8 mouse cellular contexts compared by ENCODE assay signal in the genomic region with DNA sequence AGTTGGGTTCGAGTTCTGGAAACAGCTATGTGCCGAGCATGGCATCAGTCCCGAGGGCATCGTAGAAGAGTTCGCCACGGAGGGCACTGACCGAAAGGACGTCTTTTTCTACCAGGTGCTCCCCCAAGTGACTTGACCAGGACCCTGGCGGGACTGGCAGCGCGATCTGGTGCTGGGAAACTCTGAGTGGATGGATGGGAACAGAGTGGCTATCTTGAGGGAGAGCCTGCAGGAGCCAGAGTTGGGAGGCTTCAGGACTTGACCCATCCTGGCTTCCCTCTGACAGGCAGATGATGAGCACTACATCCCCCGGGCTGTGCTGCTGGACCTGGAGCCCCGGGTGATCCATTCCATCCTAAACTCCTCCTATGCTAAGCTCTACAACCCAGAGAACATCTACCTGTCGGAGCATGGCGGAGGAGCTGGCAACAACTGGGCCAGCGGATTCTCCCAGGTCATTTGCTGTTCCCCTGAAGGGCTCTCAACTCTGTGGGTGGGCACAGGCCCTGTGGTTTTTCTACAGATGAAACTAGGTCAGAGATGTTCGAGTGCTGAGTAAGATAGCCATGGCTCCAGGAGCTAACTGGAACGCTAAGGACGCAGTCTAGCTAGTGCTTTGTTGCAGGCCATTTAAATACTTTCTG. TPM values are rescaled to one million over a fixed set of nuclear protein-coding genes. Genes with fewer than 3 reads are reported as not detected.
DNase-seq lines count a peak whose midpoint lies in the region; ATAC-seq and TF ChIP-seq lines count a peak whose summit lies in the region.

No protein-coding gene starts in this region.

- TF ChIP-seq CTCF in bone marrow, adult 2 months (IDR thresholded peaks at IDR 0.05; ENCODE audit: control insufficient read depth, insufficient read depth, low read length): no peak

- peak overlapping the region; percentile 89 for H3K27ac ChIP-seq in kidney, embryonic 14.5 days (ENCODE audit: low read depth, low read length)
- H3K27ac ChIP-seq in bone marrow, adult 2 months (ENCODE audit: control insufficient read depth, insufficient read depth, low read depth, low read length, poor library complexity): peak overlapping the region; percentile 92; the same call in 1 of the 2 replicates
- H3K27ac ChIP-seq in forebrain, embryonic 15.5 days (replicated peaks): peak overlapping the region; percentile 89
- H3K27ac ChIP-seq in macrophage: peak overlapping the region; percentile 62

- H3K9ac ChIP-seq in kidney, embryonic 14.5 days (ENCODE audit: low read depth, low read length): peak overlapping the region; percentile 86
- H3K9ac ChIP-seq in forebrain, embryonic 15.5 days (replicated peaks): peak overlapping the region; percentile 80

- peaks cover 47% of the 10 kb centered on the region for H3K79me2 ChIP-seq in macrophage (ENCODE audit: inconsistent target)

- peaks cover 34% of the 10 kb centered on the region; the same call in 1 of the 2 replicates for H3K36me3 ChIP-seq in kidney, embryonic 14.5 days (ENCODE audit: control insufficient read depth, insufficient read depth, low read length)
- peaks cover 17% of the 10 kb centered on the region for H3K36me3 ChIP-seq in forebrain, embryonic 15.5 days
- H3K36me3 ChIP-seq in macrophage (ENCODE audit: inconsistent target): peaks cover 16% of the 10 kb centered on the region; the same call in 1 of the 2 replicates

- WGBS in kidney, embryonic 14.5 days: 23% methylated on average over 19 of the region's 19 CpGs
- WGBS in bone marrow, adult 2 months: 25% methylated on average over 19 of the region's 19 CpGs
- 20% methylated on average over 19 of the region's 19 CpGs for WGBS in forebrain, embryonic 15.5 days
- 32% methylated on average over 19 of the region's 19 CpGs for WGBS in macrophage (ENCODE audit: missing documents)

- peaks cover 18% of the 10 kb centered on the region for H3K4me1 ChIP-seq in kidney, embryonic 14.5 days (ENCODE audit: control insufficient read depth, insufficient read depth, low read length)
- H3K4me1 ChIP-seq in bone marrow, adult 2 months (ENCODE audit: control insufficient read depth, insufficient read depth, low read length): no peaks in the 10 kb centered on the region; the same call in 1 of the 2 replicates
- peaks cover 41% of the 10 kb centered on the region for H3K4me1 ChIP-seq in forebrain, embryonic 15.5 days

- DNase-seq in kidney, postnatal 25 days: no peak
- DNase-seq in embryo, embryonic 10.5 days (ENCODE audit: low spot score): no peak
- DNase-seq in adrenal gland, adult 2 months: no peak
- no peak for DNase-seq in embryo, embryonic 10 days (ENCODE audit: low spot score)

- H3K4me2 ChIP-seq in kidney, embryonic 14.5 days (replicated peaks; ENCODE audit: low read depth, low read length): peak overlapping the region; percentile 97
- peak overlapping the region; percentile 93 for H3K4me2 ChIP-seq in forebrain, embryonic 15.5 days (replicated peaks)

- no peak for ATAC-seq in kidney, embryonic 14.5 days (ENCODE audit: low FRiP score, low TSS enrichment)
- ATAC-seq in forebrain, embryonic 15.5 days (replicated peaks): no peak

- no peaks in the 10 kb centered on the region for H3K27me3 ChIP-seq in kidney, embryonic 14.5 days (ENCODE audit: control insufficient read depth, insufficient read depth, low read length)
- H3K27me3 ChIP-seq in forebrain, embryonic 15.5 days: no peaks in the 10 kb centered on the region

- H3K4me3 ChIP-seq in kidney, embryonic 14.5 days (ENCODE audit: low read length): peak overlapping the region; percentile 89
- peak overlapping the region; percentile 82 for H3K4me3 ChIP-seq in bone marrow, adult 2 months (replicated peaks; ENCODE audit: control insufficient read depth, low read depth, low read length)
- H3K4me3 ChIP-seq in forebrain, embryonic 15.5 days: peak overlapping the region; percentile 74
- peak overlapping the region; percentile 80 for H3K4me3 ChIP-seq in macrophage (ENCODE audit: inconsistent target)

- TF ChIP-seq POLR2A in bone marrow, adult 2 months (IDR thresholded peaks at IDR 0.05; ENCODE audit: borderline replicate concordance, control insufficient read depth, low read depth, low read length): no peak

- H3K9me3 ChIP-seq in kidney, embryonic 14.5 days (ENCODE audit: control insufficient read depth, low read length): no peaks in the 10 kb centered on the region
- H3K9me3 ChIP-seq in forebrain, embryonic 15.5 days: no peaks in the 10 kb centered on the region

RNA-seq across cellular contexts. Expression of gene Tubg1, which starts 0.9 kb away (rescaled TPM):
- polyA plus RNA-seq in kidney, embryonic 14.5 days (2014; fragmentation: Nextera tagmentation; extraction: Ambion mirVana): 81.9 and 95.4 TPM in 2 replicates
- polyA plus RNA-seq in bone marrow, adult 2 months (2011; ENCODE audit: insufficient read depth, insufficient read length, low replicate concordance, missing spikeins): 12.3 and 16.4 TPM in 2 replicates
- 96.1 and 97.7 TPM in 2 replicates for polyA plus RNA-seq in forebrain, embryonic 15.5 days (2015; fragmentation: Nextera tagmentation; extraction: Ambion mirVana)
- 1 to 10 TPM in 17 of 26 experiments, under 1 TPM in 8, not detected in 1; 0.50 to 8.3 (median 2.8) TPM for total RNA-seq in macrophage (2018; cell fraction: chromatin; rRNA removed)
- 10 to 100 TPM in 19 of 26 experiments, 1 to 10 TPM in 7; 5.5 to 19.4 (median 11.8) TPM for total RNA-seq in macrophage (2018; cell fraction: cytosol; rRNA removed)
- 1 to 10 TPM; 1.0 to 9.5 (median 3.0) TPM for total RNA-seq in macrophage (2018; cell fraction: nucleus; rRNA removed)
- polyA plus RNA-seq in macrophage (2018): 10.9 to 24.7 TPM (median 23.0 TPM) in 3 replicates
- total RNA-seq in adrenal gland, adult 2 months (2021): 10 to 100 TPM; 42.9 to 43.0 TPM
- 15.2 and 42.7 TPM in 2 replicates for polyA plus RNA-seq in adrenal gland, adult 2 months (2012; rRNA removed)

RNA-seq across cellular contexts. Expression of gene Retreg3, which starts 1.0 kb away (rescaled TPM):
- polyA plus RNA-seq in kidney, embryonic 14.5 days (2014; fragmentation: Nextera tagmentation; extraction: Ambion mirVana): 10.5 and 14.0 TPM in 2 replicates
- 34.4 and 49.4 TPM in 2 replicates for polyA plus RNA-seq in bone marrow, adult 2 months (2011; ENCODE audit: insufficient read depth, insufficient read length, low replicate concordance, missing spikeins)
- 25.1 and 27.7 TPM in 2 replicates for polyA plus RNA-seq in forebrain, embryonic 15.5 days (2015; fragmentation: Nextera tagmentation; extraction: Ambion mirVana)
- 10 to 100 TPM in 24 of 26 experiments, 1 to 10 TPM in 2; 9.4 to 45.9 (median 27.7) TPM for total RNA-seq in macrophage (2018; cell fraction: chromatin; rRNA removed)
- 10 to 100 TPM; 38.7 to 73.9 (median 62.2) TPM for total RNA-seq in macrophage (2018; cell fraction: cytosol; rRNA removed)
- total RNA-seq in macrophage (2018; cell fraction: nucleus; rRNA removed): 10 to 100 TPM; 19.5 to 79.0 (median 54.6) TPM
- 38.2 to 59.4 TPM (median 44.0 TPM) in 3 replicates for polyA plus RNA-seq in macrophage (2018)
- total RNA-seq in adrenal gland, adult 2 months (2021): 10 to 100 TPM; 50.7 to 50.9 TPM
- polyA plus RNA-seq in adrenal gland, adult 2 months (2012; rRNA removed): 41.7 and 46.9 TPM in 2 replicates

RNA-seq across cellular contexts. Expression of gene Psmc3ip, which starts 25.4 kb away (rescaled TPM):
- 52.0 and 61.8 TPM in 2 replicates for polyA plus RNA-seq in kidney, embryonic 14.5 days (2014; fragmentation: Nextera tagmentation; extraction: Ambion mirVana)
- polyA plus RNA-seq in bone marrow, adult 2 months (2011; ENCODE audit: insufficient read depth, insufficient read length, low replicate concordance, missing spikeins): 12.6 and 14.3 TPM in 2 replicates
- polyA plus RNA-seq in forebrain, embryonic 15.5 days (2015; fragmentation: Nextera tagmentation; extraction: Ambion mirVana): 40.5 and 45.0 TPM in 2 replicates
- total RNA-seq in macrophage (2018; cell fraction: chromatin; rRNA removed): 1 to 10 TPM in 19 of 26 experiments, under 1 TPM in 5, not detected in 2; 0.49 to 4.5 (median 2.4) TPM
- total RNA-seq in macrophage (2018; cell fraction: cytosol; rRNA removed): 1 to 10 TPM in 22 of 26 experiments, under 1 TPM in 4; 0.62 to 3.1 (median 1.5) TPM
- 1 to 10 TPM in 11 of 26 experiments, under 1 TPM in 11, not detected in 4; 0.49 to 9.9 (median 1.0) TPM for total RNA-seq in macrophage (2018; cell fraction: nucleus; rRNA removed)
- polyA plus RNA-seq in macrophage (2018): 0.90 to 14.7 TPM (median 3.7 TPM) in 3 replicates
- total RNA-seq in adrenal gland, adult 2 months (2021): 1 to 10 TPM; 3.6 to 5.9 TPM
- polyA plus RNA-seq in adrenal gland, adult 2 months (2012; rRNA removed): 0.38 and 0.71 TPM in 2 replicates

RNA-seq across cellular contexts. Expression of gene Mlx, which starts 33.6 kb away (rescaled TPM):
- 39.7 and 48.7 TPM in 2 replicates for polyA plus RNA-seq in kidney, embryonic 14.5 days (2014; fragmentation: Nextera tagmentation; extraction: Ambion mirVana)
- polyA plus RNA-seq in bone marrow, adult 2 months (2011; ENCODE audit: insufficient read depth, insufficient read length, low replicate concordance, missing spikeins): 15.3 and 23.6 TPM in 2 replicates
- 92.9 and 96.5 TPM in 2 replicates for polyA plus RNA-seq in forebrain, embryonic 15.5 days (2015; fragmentation: Nextera tagmentation; extraction: Ambion mirVana)
- 10 to 100 TPM in 14 of 26 experiments, 1 to 10 TPM in 12; 1.7 to 29.3 (median 11.5) TPM for total RNA-seq in macrophage (2018; cell fraction: chromatin; rRNA removed)
- total RNA-seq in macrophage (2018; cell fraction: cytosol; rRNA removed): 10 to 100 TPM; 22.4 to 58.9 (median 42.9) TPM
- 10 to 100 TPM in 21 of 26 experiments, 1 to 10 TPM in 5; 6.4 to 56.4 (median 22.1) TPM for total RNA-seq in macrophage (2018; cell fraction: nucleus; rRNA removed)
- 33.1 to 44.4 TPM (median 37.3 TPM) in 3 replicates for polyA plus RNA-seq in macrophage (2018)
- total RNA-seq in adrenal gland, adult 2 months (2021): 10 to 100 TPM; 57.8 to 72.3 TPM
- 36.3 and 42.4 TPM in 2 replicates for polyA plus RNA-seq in adrenal gland, adult 2 months (2012; rRNA removed)

RNA-seq across cellular contexts. Expression of gene Tubg2, which starts 35.0 kb away (rescaled TPM):
- polyA plus RNA-seq in kidney, embryonic 14.5 days (2014; fragmentation: Nextera tagmentation; extraction: Ambion mirVana): 3.7 and 4.5 TPM in 2 replicates
- 3.4 TPM in 1 of 2 replicates, not detected in the other for polyA plus RNA-seq in bone marrow, adult 2 months (2011; ENCODE audit: insufficient read depth, insufficient read length, low replicate concordance, missing spikeins)
- 31.2 and 32.8 TPM in 2 replicates for polyA plus RNA-seq in forebrain, embryonic 15.5 days (2015; fragmentation: Nextera tagmentation; extraction: Ambion mirVana)
- total RNA-seq in macrophage (2018; cell fraction: chromatin; rRNA removed): under 1 TPM in 1 of 26 experiments, not detected in 25; 0.76 TPM
- total RNA-seq in macrophage (2018; cell fraction: cytosol; rRNA removed): under 1 TPM in 16 of 26 experiments, not detected in 10; 0.05 to 0.40 (median 0.13) TPM
- under 1 TPM in 1 of 26 experiments, not detected in 25; 0.30 TPM for total RNA-seq in macrophage (2018; cell fraction: nucleus; rRNA removed)
- polyA plus RNA-seq in macrophage (2018): 0.13 TPM in 1 of 3 replicates, not detected in the others
- total RNA-seq in adrenal gland, adult 2 months (2021): 1 to 10 TPM; 6.2 to 7.5 TPM
- 5.5 and 6.0 TPM in 2 replicates for polyA plus RNA-seq in adrenal gland, adult 2 months (2012; rRNA removed)
